Mouse (Mus musculus) Patski (cell line): ENCODE measurements around the gene Gm17783. TPM values are rescaled to one million over a fixed set of nuclear protein-coding genes. Genes with fewer than 3 reads are reported as not detected.
"Not testable (repeated sequence)": the region's sequence is repeated elsewhere in the genome, so short reads cannot be mapped to it uniquely, and the experiment has no call there.

Experiments
- ATAC-seq: fragments of 100-300 bp; one replicate; pipeline ENCODE4 v1.8.0; 2021
- CTCF ChIA-PET: fragments of 350-600 bp; sonication (Branson Sonifier 250); formaldehyde crosslinking; loops from one replicate; lab custom pipeline; 2022; ENCODE audit warnings: inconsistent platforms; lab: Charles Lee
- POLR2A ChIA-PET: fragments of 350-600 bp; sonication (Branson Sonifier 250); formaldehyde crosslinking; loops from one replicate; lab custom pipeline; 2022; ENCODE audit warnings: antibody characterized with exemption, inconsistent platforms; lab: Charles Lee
- DNase-seq: peaks from one replicate; pipeline ENCODE4 v3.0.0-alpha.2; 2011; ENCODE audit warnings: low read depth, low spot score
- H3K27me3 ChIP-seq: fragments of 371-371 bp; one replicate; pipeline ENCODE4 v1.5.1; 2021
- CTCF ChIP-seq: fragments of 100-300 bp; IDR thresholded peaks from one replicate; pipeline ENCODE4 v1.5.1; 2021
- in situ Hi-C: fragments of 300-500 bp; cut with MboI; formaldehyde crosslinking; loops from 3 replicates; pipeline ENCODE4 v1.11.1; 2018; ENCODE audit warnings: low pct_unique_long_range_greater_than_20kb, mixed read lengths
- polyA plus RNA-seq: library from polyadenylated mRNA; unstranded; gene quantifications from one replicate; pipeline ENCODE4 v1.2.3, GENCODE M21; 2021

Gene Gm17783
- polyA plus RNA-seq, result not detected

DNA sequence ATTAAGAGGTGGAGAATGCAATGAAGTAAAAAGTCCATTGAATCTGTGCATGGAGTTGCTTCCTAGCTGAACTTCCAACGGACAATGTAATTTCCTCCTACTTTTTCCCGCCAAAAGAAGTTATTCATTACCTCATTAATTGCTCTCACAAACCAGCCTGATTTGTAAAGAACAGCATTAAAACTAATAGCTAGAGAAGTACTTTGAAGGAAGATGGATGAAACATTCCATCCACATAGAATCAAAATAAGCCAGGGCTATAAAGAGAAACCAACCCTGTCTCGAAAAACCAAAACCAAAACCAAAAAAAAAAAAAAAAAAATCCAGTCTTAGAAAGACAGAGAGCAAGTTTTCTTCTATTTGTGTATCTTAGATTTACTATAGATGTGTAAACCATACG, at the start of gene Gm17783:
TSS of gene Gm17783 (minus strand) at position 101 of the 400 bp plus-strand sequence.
- CTCF ChIA-PET, result no interaction called here
- H3K27me3 ChIP-seq, result no peaks in the 10 kb centered on the region
- TF ChIP-seq CTCF, result no peak
- POLR2A ChIA-PET, result interaction anchor here (0.6 kb wide), 1 partner anchor 686 kb away, joined by 5 read pairs; no protein-coding TSS in a partner anchor
- in situ Hi-C loops, result no loop called here
- ATAC-seq (no peak), DNase-seq (no peak)

DNA sequence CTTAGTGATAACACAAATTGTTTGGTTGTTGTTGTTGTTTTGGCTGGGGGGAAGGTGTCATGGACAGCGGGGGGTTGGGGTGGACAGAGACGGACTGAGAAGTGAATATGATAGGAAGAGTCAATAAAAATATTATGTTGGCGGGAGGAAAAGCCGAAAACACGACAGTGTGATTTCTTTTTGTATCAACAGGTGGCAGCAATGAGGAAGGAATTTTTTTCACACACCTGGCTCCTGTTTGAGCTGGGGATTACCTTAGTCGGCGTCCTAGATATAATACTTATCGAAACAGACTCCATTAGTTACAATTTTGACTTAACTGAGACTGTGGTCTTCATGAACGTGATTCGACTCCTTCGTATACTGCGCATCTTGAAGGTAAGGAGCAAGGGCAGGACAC, 48.0 kb upstream of the Gm17783 start:
- CTCF ChIA-PET, result no interaction called here
- no peak for ATAC-seq
- peaks cover 23% of the 10 kb centered on the region for H3K27me3 ChIP-seq
- POLR2A ChIA-PET, result no interaction called here
- peak; percentile 23 for TF ChIP-seq CTCF
- no peak for DNase-seq
- in situ Hi-C loops, result no loop called here

DNA sequence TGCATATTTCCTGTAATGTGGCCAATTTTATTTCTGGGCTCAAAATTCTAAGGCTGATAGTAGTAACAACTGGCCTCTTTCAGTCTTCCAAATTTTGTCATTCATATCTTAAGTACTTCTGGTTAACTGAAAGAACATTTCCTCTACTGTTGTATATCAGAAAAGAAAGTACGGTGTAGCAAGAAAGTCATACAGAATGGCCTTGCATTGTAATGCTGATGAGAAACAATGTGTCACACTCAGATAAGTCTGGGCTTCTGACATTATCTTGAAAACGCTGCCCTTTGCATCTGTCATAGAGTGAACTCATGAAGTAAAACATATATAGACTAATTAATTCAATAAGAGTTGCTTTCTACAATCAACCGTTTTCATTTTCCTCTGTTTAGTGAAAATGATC, 40.5 kb upstream of the Gm17783 start:
- in situ Hi-C loops, result no loop called here
- ATAC-seq (no peak), DNase-seq (no peak)
- ChIA-PET POLR2A (no interaction called here), CTCF (no interaction called here)
- H3K27me3 ChIP-seq, result peaks cover 10% of the 10 kb centered on the region
- no peak for TF ChIP-seq CTCF

DNA sequence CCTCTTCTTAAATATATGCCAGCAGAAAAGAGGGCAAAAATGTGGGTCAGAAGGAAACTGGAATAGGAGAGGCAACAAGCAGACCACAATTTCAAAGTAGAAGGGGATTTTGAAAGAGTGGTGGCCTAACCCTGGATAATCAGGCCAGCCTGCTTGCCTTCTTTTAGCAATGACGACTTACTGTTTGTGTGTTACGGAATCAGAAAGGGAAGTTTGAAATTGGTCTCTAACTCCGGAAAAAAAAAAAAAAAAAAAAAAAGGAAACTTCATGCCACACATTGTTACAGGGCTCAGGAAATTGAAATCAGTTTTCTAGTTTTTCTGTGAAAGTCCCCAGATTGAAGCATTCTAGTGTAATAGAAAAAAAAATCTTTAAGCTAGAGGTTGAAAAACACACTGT, 29.9 kb upstream of the Gm17783 start:
- ATAC-seq (no peak), DNase-seq (no peak)
- H3K27me3 ChIP-seq, result peaks cover 18% of the 10 kb centered on the region
- POLR2A ChIA-PET, result no interaction called here
- in situ Hi-C loops, result no loop called here
- CTCF ChIA-PET, result no interaction called here
- no peak for TF ChIP-seq CTCF

DNA sequence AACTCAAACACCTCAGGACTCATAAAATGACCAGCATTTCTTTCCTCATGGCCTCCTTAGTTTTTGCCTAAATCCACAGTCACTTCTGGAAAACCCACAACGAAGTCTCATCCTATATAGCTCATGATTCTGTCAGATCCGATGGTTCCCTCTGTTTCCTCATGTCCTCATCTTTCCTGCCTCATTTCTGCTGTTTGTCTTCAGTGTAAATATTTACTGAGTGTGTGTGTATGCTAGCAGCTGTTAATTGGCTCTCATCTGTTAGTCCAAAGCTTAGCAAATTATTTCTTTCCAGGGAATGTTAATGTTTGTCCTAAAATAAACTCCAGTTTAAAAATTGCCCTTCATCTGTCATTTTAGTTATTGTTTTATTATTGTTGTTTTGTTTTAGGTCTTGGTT, 19.7 kb upstream of the Gm17783 start:
- in situ Hi-C loops, result no loop called here
- ATAC-seq (no peak), DNase-seq (no peak)
- TF ChIP-seq CTCF, result no peak
- peaks cover 13% of the 10 kb centered on the region for H3K27me3 ChIP-seq
- POLR2A ChIA-PET, result no interaction called here
- CTCF ChIA-PET, result no interaction called here

DNA sequence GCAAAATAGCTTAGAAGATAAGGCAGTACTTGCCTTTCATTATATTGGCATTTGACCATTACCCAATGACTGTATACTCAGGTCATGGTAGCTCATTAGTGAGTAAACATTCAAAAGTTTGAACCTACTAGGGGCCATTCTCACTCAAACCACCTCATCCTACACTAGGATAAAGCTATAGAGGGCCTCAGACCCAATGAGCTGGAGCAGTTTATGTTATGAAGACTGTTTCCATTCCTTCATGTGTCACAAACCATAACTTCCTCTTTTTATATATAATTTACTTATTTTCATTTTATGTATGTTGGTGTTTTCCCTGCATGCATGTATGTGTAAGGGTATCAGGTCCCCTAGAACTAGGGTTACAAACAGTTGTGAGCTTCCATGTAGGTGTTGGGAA, 16.1 kb upstream of the Gm17783 start:
- TF ChIP-seq CTCF, result no peak
- ATAC-seq (no peak), DNase-seq (no peak)
- in situ Hi-C loops, result no loop called here
- peaks cover 6% of the 10 kb centered on the region for H3K27me3 ChIP-seq
- POLR2A ChIA-PET, result no interaction called here
- CTCF ChIA-PET, result no interaction called here

DNA sequence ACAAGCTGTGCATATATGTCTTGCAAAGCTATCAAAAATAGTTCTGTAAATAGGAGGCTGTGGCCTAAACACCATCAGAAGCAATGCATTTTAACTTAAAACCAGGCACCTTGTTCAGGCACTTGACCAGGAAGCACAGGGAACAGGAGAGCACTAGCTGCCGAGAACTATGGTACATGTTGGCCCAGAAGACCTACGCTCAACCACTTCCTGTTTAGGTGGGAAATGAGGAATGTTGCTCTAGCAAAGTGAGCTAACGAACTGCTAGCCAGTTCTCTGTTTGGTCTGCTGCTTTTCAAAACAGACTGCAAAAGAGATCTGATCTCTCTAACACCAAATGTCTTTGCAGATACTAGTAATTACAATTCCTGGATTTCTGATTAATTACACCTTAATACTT, 12.5 kb upstream of the Gm17783 start:
- H3K27me3 ChIP-seq, result peaks cover 6% of the 10 kb centered on the region
- in situ Hi-C loops, result no loop called here
- TF ChIP-seq CTCF, result no peak
- DNase-seq (no peak), ATAC-seq (no peak)
- ChIA-PET CTCF (no interaction called here), POLR2A (no interaction called here)

DNA sequence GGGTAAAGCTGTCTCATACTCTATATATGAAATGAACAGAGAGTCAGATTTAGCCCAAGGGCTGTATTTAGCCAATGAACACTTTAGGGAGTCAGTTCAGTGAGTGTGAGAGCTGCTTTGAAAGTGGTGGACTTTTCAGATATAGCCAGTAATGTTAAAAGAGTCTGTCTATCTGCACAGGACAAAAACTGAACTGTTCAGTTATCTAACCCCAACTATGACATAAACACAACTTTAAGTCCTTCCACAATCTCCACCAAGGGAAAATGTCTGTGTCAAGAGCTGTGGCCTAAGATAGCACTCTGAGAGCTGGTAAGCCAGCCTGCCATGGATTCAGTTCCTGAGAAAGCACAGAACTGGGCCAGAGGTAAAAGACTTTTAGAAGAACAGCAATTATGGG, 10.3 kb upstream of the Gm17783 start:
- POLR2A ChIA-PET, result no interaction called here
- in situ Hi-C loops, result no loop called here
- H3K27me3 ChIP-seq, result peaks cover 6% of the 10 kb centered on the region
- TF ChIP-seq CTCF, result no peak
- CTCF ChIA-PET, result interaction anchor here (1.2 kb wide), 1 partner anchor 67 kb away, joined by 3 read pairs; no protein-coding TSS in a partner anchor
- no peak for DNase-seq
- no peak for ATAC-seq

DNA sequence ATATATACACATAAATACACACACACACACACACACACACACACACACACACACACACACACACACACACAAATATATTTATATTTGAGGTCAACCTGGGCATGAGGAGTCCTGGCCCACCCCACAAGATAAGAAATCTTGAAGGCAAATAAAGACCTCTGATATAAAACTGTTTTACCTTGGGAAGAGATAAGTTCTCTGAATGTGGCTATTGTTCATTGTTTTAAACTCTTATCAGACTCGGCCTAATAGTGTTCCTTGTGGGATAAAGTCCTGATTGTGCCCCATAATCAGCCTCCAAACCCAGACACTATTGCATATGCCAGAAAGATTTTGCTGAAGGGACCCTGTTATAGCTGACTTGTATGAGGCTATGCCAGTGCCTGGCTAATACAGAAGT, 6.5 kb upstream of the Gm17783 start:
- in situ Hi-C loops, ATAC-seq: not testable (repeated sequence)

DNA sequence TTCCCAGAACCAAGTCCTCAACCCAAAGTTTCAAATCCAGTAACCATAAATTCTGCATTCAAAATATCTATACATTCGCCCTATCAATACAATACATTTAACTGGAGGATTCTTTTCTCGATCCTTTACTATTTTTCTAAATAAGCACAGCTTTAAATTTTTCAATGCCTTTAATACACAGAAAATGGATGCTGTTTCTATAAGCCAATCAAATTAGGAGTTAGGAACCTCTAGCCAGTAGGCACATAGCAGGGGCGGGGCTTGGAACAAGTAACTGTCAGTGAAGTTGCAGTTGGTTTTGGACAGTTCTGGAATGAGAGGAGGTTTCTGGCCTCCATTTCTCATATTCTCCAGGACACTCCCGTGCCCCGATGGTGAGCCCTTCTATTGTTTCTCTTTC, 3.2 kb upstream of the Gm17783 start, which contains the start of gene Slc9c1:
TSS of gene Slc9c1 (plus strand) at position 301 of the 400 bp plus-strand sequence.
- no peak for TF ChIP-seq CTCF
- ATAC-seq (no peak), DNase-seq (no peak)
- in situ Hi-C loops, result no loop called here
- no peaks in the 10 kb centered on the region for H3K27me3 ChIP-seq
- ChIA-PET POLR2A (no interaction called here), CTCF (no interaction called here)

More for the DNA sequence above, 6.5 kb upstream of the Gm17783 start:
- H3K27me3 ChIP-seq, DNase-seq, CTCF ChIA-PET, POLR2A ChIA-PET: not testable (repeated sequence)

DNA sequence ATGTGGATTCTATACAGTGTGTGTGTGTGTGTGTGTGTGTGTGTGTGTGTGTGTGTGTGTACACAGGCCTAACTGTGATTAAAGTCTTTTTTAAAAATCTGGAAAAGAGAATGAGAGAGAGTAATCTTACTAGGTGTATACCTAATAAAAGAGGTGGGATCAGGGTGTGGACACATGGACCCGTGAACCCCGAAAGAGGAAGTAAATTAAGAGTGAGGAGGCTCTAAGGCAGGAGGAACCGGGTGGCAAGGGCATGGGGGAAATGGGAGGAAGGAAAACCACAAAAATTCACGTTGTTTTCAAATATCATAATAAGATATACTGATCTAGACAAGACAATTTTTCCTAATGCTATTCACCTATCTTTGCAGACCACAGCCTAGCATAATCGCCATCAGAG, 6.3 kb downstream of the Gm17783 start:
- ChIA-PET CTCF (no interaction called here), POLR2A (no interaction called here)
- in situ Hi-C loops, result loop anchor here (5.0 kb wide), 1 partner anchor 83 kb away; no protein-coding TSS in a partner anchor

DNA sequence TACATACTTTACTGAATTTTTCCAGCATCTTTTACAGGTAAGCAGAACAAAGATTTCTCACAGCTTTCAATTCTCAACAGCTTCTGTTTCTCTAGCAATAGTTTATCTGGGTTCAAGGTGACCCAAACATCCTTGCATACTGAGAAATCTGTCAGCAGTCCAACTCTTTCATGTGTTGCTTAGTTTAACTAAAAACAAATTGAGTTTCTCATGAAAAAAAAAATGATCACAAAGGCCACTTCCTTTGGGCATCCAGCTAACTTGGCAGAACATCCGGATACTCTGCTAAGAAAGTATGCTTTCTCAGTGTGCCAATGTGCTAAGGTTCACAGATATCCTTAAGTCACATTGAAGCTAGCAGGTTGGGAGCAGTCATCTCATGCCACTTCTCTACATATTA, 36.5 kb downstream of the Gm17783 start:
- ATAC-seq, result no peak
- POLR2A ChIA-PET, result no interaction called here
- no peak for TF ChIP-seq CTCF
- CTCF ChIA-PET, result no interaction called here
- H3K27me3 ChIP-seq, result peaks cover 3% of the 10 kb centered on the region
- DNase-seq, result no peak
- in situ Hi-C loops, result no loop called here

More for the DNA sequence above, 6.3 kb downstream of the Gm17783 start:
- DNase-seq (no peak), ATAC-seq (no peak)
- peaks cover 6% of the 10 kb centered on the region for H3K27me3 ChIP-seq
- TF ChIP-seq CTCF, result no peak
